Mouse (Mus musculus) bone marrow macrophage, adult 2 months (primary cell): Measurements from ENCODE around the gene Celf6.

Source experiments
- CTCF ChIP-seq: IDR thresholded peaks from 2 replicates; pipeline ENCODE4 v1.5.1; 2012; ENCODE audit warnings: low read depth, mild to moderate bottlenecking, low read length, moderate library complexity
- POLR2A ChIP-seq: IDR thresholded peaks from 2 replicates; pipeline ENCODE4 v1.6.1; 2012; ENCODE audit warnings: mild to moderate bottlenecking, low read depth, low read length, borderline replicate concordance

GRCm38 (mm10) chr9:59577844-59578504, at the start of gene Celf6:
- TF ChIP-seq POLR2A, result no peak
- TF ChIP-seq CTCF, result no peak
